8 mouse cellular contexts compared by ENCODE assay signal in the genomic region with DNA sequence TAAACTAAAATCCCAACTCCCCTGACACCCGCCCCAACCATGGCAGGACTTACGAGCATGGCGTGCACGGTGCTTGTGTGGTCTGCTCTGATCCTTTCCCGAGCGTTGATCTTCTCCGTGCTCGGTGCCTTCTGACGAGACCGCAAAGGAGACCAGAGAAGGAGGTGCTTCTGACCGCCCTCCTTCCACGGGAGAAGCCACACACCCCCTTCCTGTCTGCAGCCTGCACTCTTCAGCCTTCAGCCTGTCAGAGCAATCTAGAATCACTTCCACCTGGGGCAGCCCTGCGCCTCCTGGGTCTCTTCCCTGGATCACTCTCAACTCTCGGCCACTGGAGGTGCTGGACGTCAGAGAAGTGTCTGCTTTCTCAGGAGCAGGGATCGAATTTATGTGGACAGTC.
A peak's percentile ranks its signal among the peaks of the same experiment; 100 is the strongest.
DNase-seq lines count a peak whose midpoint lies in the region; TF ChIP-seq lines count a peak whose summit lies in the region.

No protein-coding gene starts in this region.

- no peak overlapping the region for H3K4me3 ChIP-seq in C2C12 (ENCODE audit: insufficient read depth, poor library complexity, severe bottlenecking)

- H3K27me3 ChIP-seq in C2C12 (ENCODE audit: control insufficient read depth, insufficient read depth, insufficient read length) = no peaks in the 10 kb centered on the region

- H3K79me3 ChIP-seq in C2C12 (ENCODE audit: low read depth) = no peaks in the 10 kb centered on the region

- H3K79me2 ChIP-seq in C2C12 (ENCODE audit: control insufficient read depth, insufficient read depth) = no peaks in the 10 kb centered on the region

- peaks cover 5% of the 10 kb centered on the region for H3K36me3 ChIP-seq in C2C12 (ENCODE audit: control insufficient read depth, insufficient read depth)

- no peak for TF ChIP-seq CTCF in C2C12 (IDR thresholded peaks at IDR 0.05; ENCODE audit: control insufficient read depth, insufficient read depth, insufficient read length)

- peak overlapping the region; percentile 13 for H3ac ChIP-seq in C2C12 (ENCODE audit: control insufficient read depth, insufficient read length, low read depth)

- intact Hi-C loops in heart, postnatal 36 days (cut with DNase I) = loop anchor here (2.0 kb wide), 1 partner anchor 42 kb away; no protein-coding TSS in a partner anchor

- peak; percentile 39 to 54 for DNase-seq in heart, adult 18-20 months
- no peak for DNase-seq in heart, postnatal 36 days
- DNase-seq in gastrocnemius, adult 8-10 months (ENCODE audit: low spot score in 2 of 2) = peak; percentile 74 to 82
- DNase-seq in liver = peak; percentile 19
- DNase-seq in frontal cortex, postnatal 10 days (ENCODE audit: low spot score in 2 of 2) = no peak
- DNase-seq in frontal cortex, adult 2 months (ENCODE audit: extremely low spot score in 1 of 2, low spot score in 1 of 2) = no peak
- DNase-seq in layer of hippocampus, adult 9-10 months (ENCODE audit: low spot score) = no peak

TF ChIP-seq in C2C12, 6 proteins besides CTCF, POLR2A, EP300 and RAD21:
- TF ChIP-seq MYOD1 (IDR thresholded peaks at IDR 0.05; ENCODE audit: control insufficient read depth, insufficient read length, low read depth) (no peak), USF1 (IDR thresholded peaks at IDR 0.05; ENCODE audit: low read depth) (no peak), MAX (IDR thresholded peaks at IDR 0.05) (no peak), MYOG (IDR thresholded peaks at IDR 0.05; ENCODE audit: control insufficient read depth, extremely low read depth, insufficient read length) (no peak), FOSL1 (IDR thresholded peaks at IDR 0.05; ENCODE audit: insufficient read depth, low read length, poor library complexity, severe bottlenecking) (no peak), CEBPB (IDR thresholded peaks at IDR 0.05; ENCODE audit: low read depth) (no peak)

Comparison
In these comparisons a context has a peak if more than half of its experiments do, and no peak if none do; other contexts are left out.
1. DNase-seq: peak in heart, adult 18-20 months (2 of 2), gastrocnemius, adult 8-10 months (2 of 2) and liver (single experiment); none in heart, postnatal 36 days (0 of 2), frontal cortex, postnatal 10 days (0 of 2), frontal cortex, adult 2 months (0 of 2) and layer of hippocampus, adult 9-10 months (single experiment).